Mouse (Mus musculus) embryonic facial prominence, embryonic 12.5 days (tissue): Measurements from ENCODE around the gene Tspan18. TPM values are rescaled to one million over a fixed set of nuclear protein-coding genes. Genes with fewer than 3 reads are reported as not detected.

ENCODE experiments used
- ATAC-seq: fragments of 200-750 bp; cut with Nextera tagmentation; 2 replicates; pipeline ENCODE4 v1.8.0; 2017; ENCODE audit not compliant: insufficient number of reproducible peaks, insufficient read depth, low FRiP score, low TSS enrichment
- H3K27ac ChIP-seq: fragments of 300-500 bp; sonication (generic); 2 replicates; pipeline ENCODE4 v1.5.1; 2016; ENCODE audit warnings: mild to moderate bottlenecking
- H3K27me3 ChIP-seq: fragments of 300-500 bp; sonication (generic); 2 replicates; pipeline ENCODE4 v1.6.1; 2016; ENCODE audit warnings: mild to moderate bottlenecking, moderate library complexity
- H3K36me3 ChIP-seq: fragments of 300-500 bp; sonication (generic); 2 replicates; pipeline ENCODE4 v1.6.1; 2016; ENCODE audit warnings: mild to moderate bottlenecking
- H3K4me1 ChIP-seq: fragments of 300-500 bp; sonication (generic); 2 replicates; pipeline ENCODE4 v1.6.1; 2016
- H3K4me2 ChIP-seq: fragments of 300-500 bp; sonication (generic); replicated peaks from 2 replicates; pipeline ENCODE4 v1.6.1; 2016; ENCODE audit warnings: mild to moderate bottlenecking, moderate library complexity
- H3K4me3 ChIP-seq: fragments of 300-500 bp; sonication (generic); 2 replicates; pipeline ENCODE4 v1.5.1; 2016; ENCODE audit warnings: mild to moderate bottlenecking
- H3K9ac ChIP-seq: fragments of 300-500 bp; sonication (generic); 2 replicates; pipeline ENCODE4 v1.6.1; 2016; ENCODE audit warnings: mild to moderate bottlenecking, moderate library complexity
- H3K9me3 ChIP-seq: fragments of 300-500 bp; sonication (generic); 2 replicates; pipeline ENCODE4 v1.6.1; 2016; ENCODE audit warnings: mild to moderate bottlenecking, moderate library complexity
- WGBS: fragments of 180-500 bp; shearing (Covaris S2); methylation state at CpG from one replicate; pipeline ENCODE4 v1.1.7; 2016; 5-methylcytosine and 5-hydroxymethylcytosine counted together
- polyA plus RNA-seq: library from polyadenylated mRNA; unstranded; fragments of >200 nt; fragmentation: Nextera tagmentation; extraction: Ambion mirVana; gene quantifications from 2 replicates; pipeline ENCODE4 v1.2.1, GENCODE M21; 2016

Tspan18 gene
- polyA plus RNA-seq, 1 experiment from 2014 or later: 16.3 TPM

DNA sequence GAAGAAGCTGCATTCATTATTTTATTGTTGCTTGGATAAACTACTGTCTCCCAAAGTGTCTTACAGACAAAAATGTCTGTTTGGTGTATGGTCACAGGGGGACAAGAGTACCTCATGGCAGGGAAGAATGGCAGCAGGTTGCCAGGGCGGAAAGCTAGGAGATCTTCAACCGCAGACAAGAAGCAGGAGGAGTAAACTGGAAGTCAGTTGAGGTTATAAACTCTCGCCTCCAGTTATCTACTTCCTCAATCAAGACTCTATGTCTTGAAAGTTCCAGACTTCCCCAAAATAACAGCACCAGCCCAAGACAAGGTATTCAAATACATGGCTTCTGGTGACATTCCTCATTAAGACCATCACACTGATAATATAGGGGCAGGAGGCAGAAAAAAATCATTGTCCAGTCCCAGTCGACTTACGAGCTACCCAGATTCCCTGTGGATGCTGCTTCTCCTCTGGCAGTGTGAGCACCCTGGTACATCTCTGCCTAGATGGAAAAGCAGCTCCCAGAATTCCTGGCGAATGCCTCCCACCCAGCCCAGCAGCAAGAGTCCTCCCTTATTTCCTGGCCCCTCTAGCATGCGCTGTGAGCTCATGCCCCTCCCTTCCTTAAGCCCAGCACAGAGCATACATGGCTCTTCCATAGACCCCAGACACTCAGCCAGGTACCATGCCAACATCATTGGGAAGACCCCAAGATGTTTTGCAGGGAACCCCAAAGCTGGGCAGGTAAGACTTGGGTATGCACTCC, 172.2 kb downstream of the Tspan18 start:
- no peak overlapping the region for H3K4me2 ChIP-seq
- no peak overlapping the region for H3K4me3 ChIP-seq
- no peak overlapping the region for H3K9ac ChIP-seq
- H3K36me3 ChIP-seq: no peaks in the 10 kb centered on the region
- WGBS: 85% methylated on average over 7 of the region's 7 CpGs
- no peak overlapping the region for H3K27ac ChIP-seq
- no peaks in the 10 kb centered on the region for H3K9me3 ChIP-seq
- H3K27me3 ChIP-seq: no peaks in the 10 kb centered on the region
- ATAC-seq: no peak
- H3K4me1 ChIP-seq: 0 out of 2 replicates have a peak, but pooled peaks cover 7% of the 10 kb centered on the region

DNA sequence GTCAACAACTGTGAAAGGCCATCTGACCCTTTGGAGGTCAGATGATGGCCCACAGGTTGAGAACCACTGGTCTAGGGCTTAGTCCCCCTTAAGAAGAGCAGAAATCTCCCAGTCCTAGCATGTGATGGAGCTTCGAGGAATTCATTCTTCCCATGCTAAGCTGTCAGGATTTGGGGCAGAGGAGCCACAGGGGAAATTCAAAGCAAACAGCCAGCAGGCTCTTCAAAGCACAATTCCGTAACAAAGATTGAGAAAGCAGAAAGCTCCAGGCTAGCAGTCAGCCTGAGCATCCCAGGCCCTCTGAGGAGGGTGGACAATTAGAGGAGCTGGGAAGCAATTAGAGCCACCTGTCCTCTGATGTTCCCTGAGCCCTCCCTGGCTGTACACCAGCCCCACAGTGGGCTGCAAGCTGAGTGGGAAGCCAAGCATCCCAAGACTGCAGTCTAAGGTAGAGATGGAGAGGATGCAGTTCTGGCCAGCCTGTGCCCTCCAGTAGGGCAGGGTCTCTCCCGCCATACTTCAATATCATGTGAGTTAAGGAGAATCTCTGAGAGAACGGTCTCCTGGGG, 173.8 kb downstream of the Tspan18 start:
- WGBS: 67% methylated on average over 4 of the region's 4 CpGs
- Histone ChIP-seq H3K27ac (no peak overlapping the region), H3K4me2 (no peak overlapping the region), H3K27me3 (no peaks in the 10 kb centered on the region), H3K4me3 (no peak overlapping the region), H3K9me3 (no peaks in the 10 kb centered on the region), H3K9ac (no peak overlapping the region), H3K36me3 (no peaks in the 10 kb centered on the region), H3K4me1 (0 out of 2 replicates have a peak, but pooled peaks cover 7% of the 10 kb centered on the region)
- ATAC-seq: no peak

DNA sequence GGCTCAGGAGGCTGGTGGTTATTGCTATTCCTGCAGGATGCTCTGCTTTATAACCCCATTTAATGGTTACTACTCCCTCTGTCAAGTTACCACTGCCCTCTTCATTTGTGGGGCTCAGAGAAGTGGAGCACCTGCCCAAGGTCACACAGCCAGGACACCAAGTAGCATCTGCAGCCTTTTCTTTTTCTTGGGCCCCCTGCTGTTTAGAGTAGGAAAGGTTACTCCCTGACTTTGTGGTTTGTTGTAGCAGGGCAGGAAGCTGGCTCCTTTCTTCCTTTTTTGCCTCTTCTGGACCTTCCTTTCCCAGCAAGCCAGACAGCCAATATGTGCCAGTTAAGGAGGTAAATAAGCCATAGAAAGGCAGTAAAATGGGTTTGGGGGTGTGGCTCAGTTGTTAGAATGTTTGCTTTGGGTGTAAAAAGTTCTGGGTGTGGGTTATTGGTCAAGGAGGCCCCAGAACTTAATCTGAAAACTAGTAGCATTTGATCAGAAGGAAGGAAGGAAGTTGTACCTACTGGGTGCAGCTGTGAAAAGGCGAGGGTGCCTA, 179.7 kb downstream of the Tspan18 start:
- no peak overlapping the region for H3K27ac ChIP-seq
- no peak overlapping the region for H3K4me3 ChIP-seq
- H3K9ac ChIP-seq: no peak overlapping the region
- H3K4me2 ChIP-seq: no peak overlapping the region
- H3K4me1 ChIP-seq: no peaks in the 10 kb centered on the region
- H3K36me3 ChIP-seq: no peaks in the 10 kb centered on the region
- WGBS: 100% methylated on average over 1 of the region's 1 CpGs
- ATAC-seq: no peak
- no peaks in the 10 kb centered on the region for H3K9me3 ChIP-seq
- no peaks in the 10 kb centered on the region for H3K27me3 ChIP-seq

DNA sequence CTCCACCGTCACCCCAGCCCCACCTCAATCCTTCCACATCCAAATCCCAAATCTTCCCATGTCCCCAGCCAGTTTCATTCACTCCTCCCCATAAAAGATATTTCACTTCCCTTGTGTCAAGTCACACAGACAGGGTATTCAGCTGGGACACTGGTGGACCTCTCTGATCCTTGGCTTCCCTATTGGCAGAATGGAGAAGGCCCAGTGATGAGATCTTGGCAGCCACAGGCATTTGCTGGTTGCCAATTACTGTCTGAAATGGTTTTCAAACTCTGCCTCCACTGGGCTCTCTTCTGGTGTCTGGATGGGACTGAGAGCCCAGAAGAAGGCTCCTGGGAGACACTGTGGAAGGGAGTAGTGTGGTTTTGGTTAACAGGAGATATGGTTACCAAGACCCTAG, 180.5 kb downstream of the Tspan18 start:
- no peaks in the 10 kb centered on the region for H3K9me3 ChIP-seq
- no peak overlapping the region for H3K27ac ChIP-seq
- no peaks in the 10 kb centered on the region for H3K36me3 ChIP-seq
- H3K27me3 ChIP-seq: no peaks in the 10 kb centered on the region
- H3K9ac ChIP-seq: no peak overlapping the region
- no peak overlapping the region for H3K4me2 ChIP-seq
- no peak for ATAC-seq
- no peak overlapping the region for H3K4me3 ChIP-seq
- no peaks in the 10 kb centered on the region for H3K4me1 ChIP-seq
- 93% methylated on average over 1 of the region's 1 CpGs for WGBS

DNA sequence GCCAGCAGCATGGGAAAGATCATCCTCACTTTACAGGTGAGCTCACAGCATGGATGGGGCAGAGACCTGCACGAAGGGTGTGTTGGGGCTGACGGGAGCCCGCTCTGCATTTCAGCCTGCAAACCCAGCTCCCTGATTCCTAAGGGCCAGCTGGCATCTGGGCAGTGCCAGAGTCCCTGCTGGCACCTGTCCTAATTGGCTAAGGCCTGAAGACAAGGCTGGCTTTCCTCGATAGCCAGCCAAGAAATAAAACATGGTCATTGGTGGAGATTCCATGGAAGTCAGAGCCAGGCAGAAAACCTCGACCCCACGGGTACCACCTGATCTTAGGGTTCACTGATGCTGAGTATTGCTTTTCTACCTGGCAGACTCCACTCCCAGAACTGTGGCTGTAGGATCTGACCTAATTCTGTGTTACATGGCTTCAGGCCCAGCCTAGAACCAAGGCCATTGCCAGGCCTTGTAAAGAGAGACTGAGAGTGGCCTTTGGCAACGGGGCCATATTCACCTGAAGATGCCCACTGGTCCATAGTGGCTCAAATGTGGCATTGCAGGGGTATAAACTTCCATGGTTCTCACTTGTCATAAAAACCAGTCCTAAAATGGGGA, 181.3 kb downstream of the Tspan18 start:
- Histone ChIP-seq H3K9ac (no peak overlapping the region), H3K36me3 (no peaks in the 10 kb centered on the region), H3K4me3 (no peak overlapping the region), H3K4me1 (no peaks in the 10 kb centered on the region), H3K9me3 (no peaks in the 10 kb centered on the region), H3K27ac (no peak overlapping the region), H3K4me2 (no peak overlapping the region), H3K27me3 (no peaks in the 10 kb centered on the region)
- no peak for ATAC-seq
- WGBS: 86% methylated on average over 7 of the region's 7 CpGs

DNA sequence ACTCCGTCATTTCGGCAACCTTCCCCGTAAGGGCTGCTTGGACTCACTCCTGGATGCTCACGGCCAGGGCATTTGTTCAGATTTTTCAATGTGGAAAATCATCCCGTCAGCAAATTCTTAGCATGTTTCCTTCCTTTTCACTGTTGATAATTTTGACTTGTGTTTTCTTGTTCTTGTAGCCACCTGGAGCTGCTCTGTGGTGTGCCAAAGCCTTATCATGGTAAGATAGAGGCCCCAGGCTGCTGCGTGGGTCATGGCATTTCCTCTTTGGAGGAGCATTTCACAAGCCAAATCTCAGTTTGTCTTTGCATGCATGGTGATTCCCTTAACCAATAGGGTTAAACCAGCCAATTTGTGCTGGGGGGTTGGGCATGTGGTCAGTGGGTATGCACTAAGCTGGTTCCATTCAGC, 182.1 kb downstream of the Tspan18 start:
- Histone ChIP-seq H3K4me2 (no peak overlapping the region), H3K9me3 (no peaks in the 10 kb centered on the region), H3K4me3 (no peak overlapping the region), H3K27me3 (no peaks in the 10 kb centered on the region), H3K4me1 (no peaks in the 10 kb centered on the region), H3K27ac (no peak overlapping the region), H3K9ac (no peak overlapping the region), H3K36me3 (no peaks in the 10 kb centered on the region)
- ATAC-seq: no peak
- 73% methylated on average over 6 of the region's 6 CpGs for WGBS

Other genes starting within 250 kb of the Tspan18 start
- 36.8 and 37.0 TPM in 2 replicates for gene Trp53i11, start 147.0 kb downstream of the Tspan18 start, polyA plus RNA-seq
- gene Cd82, start 128.6 kb upstream of the Tspan18 start, polyA plus RNA-seq: 24.6 and 25.0 TPM in 2 replicates
- not detected in 2 replicates for gene Gm10803, start 226.1 kb upstream of the Tspan18 start, polyA plus RNA-seq